Mouse (Mus musculus): ENCODE results near the gene Lama5. TPM values are rescaled to one million over a fixed set of nuclear protein-coding genes. Genes with fewer than 3 reads are reported as not detected.
A peak's percentile ranks its signal among the peaks of the same experiment; 100 is the strongest.
"Not testable (repeated sequence)": the region's sequence is repeated elsewhere in the genome, so short reads cannot be mapped to it uniquely, and the experiment has no call there.

The Lama5 gene
- polyA plus RNA-seq, 1 experiment from 2014 or later = 22.5 TPM

GRCm38 (mm10) chr2:180187362-180187761 is 38.3 kb downstream of the Lama5 start:
- Histone ChIP-seq H3K36me3 (peaks cover 79% of the 10 kb centered on the region), H3K4me1 (no peaks in the 10 kb centered on the region), H3K27ac (replicated peaks) (no peak overlapping the region), H3K27me3 (replicated peaks) (no peaks in the 10 kb centered on the region), H3K9me3 (no peaks in the 10 kb centered on the region), H3K9ac (no peak overlapping the region), H3K4me3 (no peak overlapping the region), H3K4me2 (no peak overlapping the region)
- whole genome bisulfite sequencing = 86% methylated on average over 11 of the region's 11 CpGs
- no peak for ATAC-seq (ENCODE audit: extremely low read depth, insufficient number of reproducible peaks, low FRiP score, low TSS enrichment)

- H3K36me3 ChIP-seq = peaks cover 81% of the 10 kb centered on the region
- H3K4me1 ChIP-seq = no peaks in the 10 kb centered on the region
- no peak overlapping the region for H3K4me3 ChIP-seq
- no peak overlapping the region for H3K4me2 ChIP-seq
- H3K9ac ChIP-seq = no peak overlapping the region
- WGBS = 86% methylated on average over 14 of the region's 14 CpGs
- no peak overlapping the region for H3K27ac ChIP-seq (replicated peaks)
- H3K9me3 ChIP-seq = no peaks in the 10 kb centered on the region
- H3K27me3 ChIP-seq (replicated peaks) = no peaks in the 10 kb centered on the region
- no peak for ATAC-seq (ENCODE audit: extremely low read depth, insufficient number of reproducible peaks, low FRiP score, low TSS enrichment)
Observed at GRCm38 (mm10) chr2:180185686-180186085, 40.0 kb downstream of the Lama5 start.

- Histone ChIP-seq H3K4me1 (no peaks in the 10 kb centered on the region), H3K4me3 (no peak overlapping the region), H3K27me3 (replicated peaks) (no peaks in the 10 kb centered on the region), H3K27ac (replicated peaks) (no peak overlapping the region), H3K4me2 (no peak overlapping the region), H3K9me3 (no peaks in the 10 kb centered on the region), H3K36me3 (peaks cover 81% of the 10 kb centered on the region), H3K9ac (no peak overlapping the region)
- 72% methylated on average over 6 of the region's 6 CpGs for WGBS
- ATAC-seq (ENCODE audit: extremely low read depth, insufficient number of reproducible peaks, low FRiP score, low TSS enrichment) = no peak
Observed at GRCm38 (mm10) chr2:180184752-180185109, 40.9 kb downstream of the Lama5 start.

- no peak for ATAC-seq (ENCODE audit: extremely low read depth, insufficient number of reproducible peaks, low FRiP score, low TSS enrichment)
- WGBS = 83% methylated on average over 24 of the region's 24 CpGs
- Histone ChIP-seq H3K9ac (no peak overlapping the region), H3K4me2 (no peak overlapping the region), H3K4me1 (no peaks in the 10 kb centered on the region), H3K27ac (replicated peaks) (no peak overlapping the region), H3K4me3 (no peak overlapping the region), H3K36me3 (peaks cover 81% of the 10 kb centered on the region), H3K9me3 (no peaks in the 10 kb centered on the region), H3K27me3 (replicated peaks) (no peaks in the 10 kb centered on the region)
Observed at GRCm38 (mm10) chr2:180184011-180184751, 41.5 kb downstream of the Lama5 start.

- Histone ChIP-seq H3K9me3 (no peaks in the 10 kb centered on the region), H3K9ac (no peak overlapping the region), H3K4me2 (no peak overlapping the region), H3K4me3 (no peak overlapping the region), H3K36me3 (peaks cover 85% of the 10 kb centered on the region), H3K27me3 (replicated peaks) (no peaks in the 10 kb centered on the region), H3K27ac (replicated peaks) (no peak overlapping the region), H3K4me1 (no peaks in the 10 kb centered on the region)
- ATAC-seq (ENCODE audit: extremely low read depth, insufficient number of reproducible peaks, low FRiP score, low TSS enrichment) = no peak
- 87% methylated on average over 9 of the region's 9 CpGs for WGBS
Observed at GRCm38 (mm10) chr2:180181542-180181941, 44.1 kb downstream of the Lama5 start.

GRCm38 (mm10) chr2:180175725-180176124 is 49.9 kb downstream of the Lama5 start:
- H3K4me1 ChIP-seq = peaks cover 24% of the 10 kb centered on the region
- no peak overlapping the region for H3K9ac ChIP-seq
- no peak for ATAC-seq (ENCODE audit: extremely low read depth, insufficient number of reproducible peaks, low FRiP score, low TSS enrichment)
- whole genome bisulfite sequencing = 87% methylated on average over 7 of the region's 7 CpGs
- H3K27me3 ChIP-seq (replicated peaks) = no peaks in the 10 kb centered on the region
- peaks cover 80% of the 10 kb centered on the region for H3K36me3 ChIP-seq
- no peaks in the 10 kb centered on the region for H3K9me3 ChIP-seq
- H3K27ac ChIP-seq (replicated peaks) = no peak overlapping the region
- no peak overlapping the region for H3K4me3 ChIP-seq
- H3K4me2 ChIP-seq = no peak overlapping the region

GRCm38 (mm10) chr2:180174121-180174520 is 51.5 kb downstream of the Lama5 start:
- WGBS = 91% methylated on average over 5 of the region's 5 CpGs
- Histone ChIP-seq H3K4me1 (peaks cover 27% of the 10 kb centered on the region), H3K4me2 (no peak overlapping the region), H3K36me3 (peaks cover 64% of the 10 kb centered on the region), H3K27ac (replicated peaks) (no peak overlapping the region), H3K9ac (0 out of 2 replicates have a peak overlapping the region, but pooled peaks have one; percentile 19), H3K9me3 (no peaks in the 10 kb centered on the region), H3K27me3 (replicated peaks) (no peaks in the 10 kb centered on the region), H3K4me3 (no peak overlapping the region)
- no peak for ATAC-seq (ENCODE audit: extremely low read depth, insufficient number of reproducible peaks, low FRiP score, low TSS enrichment)

GRCm38 (mm10) chr2:180173711-180174110 is 51.9 kb downstream of the Lama5 start:
- Histone ChIP-seq H3K4me1 (peaks cover 27% of the 10 kb centered on the region), H3K36me3 (peaks cover 60% of the 10 kb centered on the region), H3K4me3 (0 out of 2 replicates have a peak overlapping the region, but pooled peaks have one; percentile 5), H3K4me2 (peak overlapping the region; percentile 100; the same call in 1 of the 2 replicates)
- H3K9ac ChIP-seq; H3K27me3 ChIP-seq (replicated peaks); ATAC-seq (ENCODE audit: extremely low read depth, insufficient number of reproducible peaks, low FRiP score, low TSS enrichment); H3K27ac ChIP-seq (replicated peaks); H3K9me3 ChIP-seq: not testable (repeated sequence)
- WGBS = 81% methylated on average over 8 of the region's 8 CpGs

- no peaks in the 10 kb centered on the region for H3K9me3 ChIP-seq
- no peak overlapping the region for H3K27ac ChIP-seq (replicated peaks)
- peaks cover 54% of the 10 kb centered on the region for H3K36me3 ChIP-seq
- H3K27me3 ChIP-seq (replicated peaks) = no peaks in the 10 kb centered on the region
- H3K4me1 ChIP-seq = peaks cover 27% of the 10 kb centered on the region
- peak overlapping the region; percentile 100 for H3K4me2 ChIP-seq
- H3K4me3 ChIP-seq = peak overlapping the region; percentile 99
- peak overlapping the region; percentile 98; the same call in 1 of the 2 replicates for H3K9ac ChIP-seq
- WGBS = 70% methylated on average over 4 of the region's 4 CpGs
- no peak for ATAC-seq (ENCODE audit: extremely low read depth, insufficient number of reproducible peaks, low FRiP score, low TSS enrichment)
Observed at GRCm38 (mm10) chr2:180173163-180173562, 52.5 kb downstream of the Lama5 start.

GRCm38 (mm10) chr2:180172152-180172551 is 53.5 kb downstream of the Lama5 start:
- Histone ChIP-seq H3K4me1 (peaks cover 27% of the 10 kb centered on the region), H3K36me3 (peaks cover 44% of the 10 kb centered on the region), H3K4me2 (peak overlapping the region; percentile 100), H3K27me3 (replicated peaks) (no peaks in the 10 kb centered on the region), H3K27ac (replicated peaks) (peak overlapping the region; percentile 93), H3K9me3 (no peaks in the 10 kb centered on the region), H3K4me3 (peak overlapping the region; percentile 99), H3K9ac (peak overlapping the region; percentile 98)
- no peak for ATAC-seq (ENCODE audit: extremely low read depth, insufficient number of reproducible peaks, low FRiP score, low TSS enrichment)
- under 1% methylated on average over 9 of the region's 9 CpGs for WGBS

- WGBS = under 1% methylated on average over 75 of the region's 80 CpGs
- H3K4me3 ChIP-seq = peak overlapping the region; percentile 99
- ATAC-seq (ENCODE audit: extremely low read depth, insufficient number of reproducible peaks, low FRiP score, low TSS enrichment) = peak; percentile 62
- H3K9ac ChIP-seq = peak overlapping the region; percentile 98
- H3K4me1 ChIP-seq = peaks cover 27% of the 10 kb centered on the region
- no peaks in the 10 kb centered on the region for H3K9me3 ChIP-seq
- H3K27ac ChIP-seq (replicated peaks) = peak overlapping the region; percentile 93
- H3K4me2 ChIP-seq = peak overlapping the region; percentile 100
- no peaks in the 10 kb centered on the region for H3K27me3 ChIP-seq (replicated peaks)
- H3K36me3 ChIP-seq = peaks cover 38% of the 10 kb centered on the region
Observed at GRCm38 (mm10) chr2:180171522-180172070, 54.1 kb downstream of the Lama5 start.

Measured in heart, embryonic 13.5 days (tissue).